Mouse (Mus musculus) hindbrain, postnatal 0 days (tissue): ENCODE results near the gene Gm20671. TPM values are rescaled to one million over a fixed set of nuclear protein-coding genes. Genes with fewer than 3 reads are reported as not detected.
"Not testable (repeated sequence)": the region's sequence is repeated elsewhere in the genome, so short reads cannot be mapped to it uniquely, and the experiment has no call there.

Experiments used
- ATAC-seq: fragments of 200-750 bp; cut with Nextera tagmentation; 2 replicates; pipeline ENCODE4 v1.8.0; 2017; ENCODE audit warnings: mild to moderate bottlenecking, moderate TSS enrichment, moderate library complexity
- DNase-seq: peaks from one replicate; pipeline ENCODE4 v3.0.0-alpha.2; 2015; ENCODE audit warnings: low spot score
- H3K27ac ChIP-seq: fragments of 300-500 bp; sonication (generic); 2 replicates; pipeline ENCODE4 v1.5.1; 2014; ENCODE audit warnings: mild to moderate bottlenecking
- H3K27me3 ChIP-seq: fragments of 300-500 bp; sonication (generic); 2 replicates; pipeline ENCODE4 v1.6.1; 2014; ENCODE audit warnings: low read length, mixed read lengths; ENCODE audit not compliant: insufficient read depth
- H3K36me3 ChIP-seq: fragments of 300-500 bp; sonication (generic); 2 replicates; pipeline ENCODE4 v1.6.1; 2014; ENCODE audit warnings: low read length, mixed read lengths; ENCODE audit not compliant: insufficient read depth
- H3K4me1 ChIP-seq: fragments of 300-500 bp; sonication (generic); 2 replicates; pipeline ENCODE4 v1.6.1; 2014; ENCODE audit warnings: antibody characterized with exemption, low read length, mixed read lengths; ENCODE audit not compliant: insufficient read depth
- H3K4me2 ChIP-seq: fragments of 300-500 bp; sonication (generic); 2 replicates; pipeline ENCODE4 v1.6.1; 2014; ENCODE audit warnings: low read depth, mild to moderate bottlenecking, low read length, moderate library complexity, mixed read lengths
- H3K4me3 ChIP-seq: fragments of 300-500 bp; sonication (generic); 2 replicates; pipeline ENCODE4 v1.5.1; 2014; ENCODE audit warnings: low read length
- H3K9ac ChIP-seq: fragments of 300-500 bp; sonication (generic); replicated peaks from 2 replicates; pipeline ENCODE4 v1.6.1; 2014; ENCODE audit warnings: mild to moderate bottlenecking, low read length, moderate library complexity, mixed read lengths
- H3K9me3 ChIP-seq: fragments of 300-500 bp; sonication (generic); 2 replicates; pipeline ENCODE4 v1.6.1; 2016; ENCODE audit warnings: low read length, mixed read lengths
- CTCF ChIP-seq: IDR thresholded peaks from 2 replicates; pipeline ENCODE4 v1.5.1; 2016; ENCODE audit warnings: antibody characterized with exemption, control low read depth, low read depth
- WGBS: fragments of 180-500 bp; shearing (Covaris S2); extraction: QIAGEN DNeasy Blood & Tissue Kit; methylation state at CpG from one replicate; pipeline ENCODE4 v1.1.7; 2014; 5-methylcytosine and 5-hydroxymethylcytosine counted together
- polyA plus RNA-seq: library from polyadenylated mRNA; unstranded; fragments of >200 nt; fragmentation: Nextera tagmentation; extraction: Ambion mirVana; gene quantifications from 2 replicates; pipeline ENCODE4 v1.2.1, GENCODE M21; 2015
- total RNA-seq: library from RNA; depleted of rRNA; stranded (reverse); fragments of >200 nt; gene quantifications from 2 replicates; pipeline ENCODE4 v1.2.3, GENCODE M21; 2014

Gm20671 gene
- total and polyA plus RNA-seq, 2 experiments from 2014 or later, result 5.6 TPM; not detected in 1

DNA sequence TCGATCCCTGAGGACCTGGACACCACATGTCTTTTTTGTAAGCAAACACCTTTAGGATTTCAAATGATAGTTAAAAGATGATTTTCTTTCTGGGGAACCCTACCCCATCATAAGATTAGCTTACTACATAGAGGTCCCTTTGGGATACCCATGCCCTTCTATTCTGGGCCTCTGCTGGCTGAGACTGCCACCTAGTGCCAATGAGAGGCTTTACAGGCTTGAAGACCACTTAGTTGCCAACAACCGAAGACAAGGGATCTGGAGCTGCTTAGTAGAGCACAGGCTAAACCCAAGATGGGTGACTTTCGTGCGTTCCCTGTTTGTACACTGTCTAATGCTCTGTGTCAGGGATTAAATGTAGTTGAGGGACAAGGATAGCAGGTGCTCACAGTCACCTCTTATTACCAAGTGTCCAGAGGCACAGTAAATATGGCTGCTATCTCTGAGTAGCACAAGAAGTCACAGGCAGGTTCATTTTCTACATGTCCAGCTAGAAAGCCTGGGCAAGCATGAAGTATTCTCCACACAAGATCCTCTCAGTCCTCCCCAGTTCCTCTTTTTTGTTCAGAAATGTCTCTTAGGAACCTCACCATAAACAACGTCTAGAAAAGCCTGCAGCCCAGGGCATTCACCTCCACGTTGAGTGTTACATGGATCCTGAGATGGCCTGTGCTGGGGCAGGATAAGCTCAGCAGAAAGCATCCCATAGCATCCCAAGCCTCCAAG lies 79.1 kb downstream of the Gm20671 start:
- Histone ChIP-seq H3K36me3 (no peaks in the 10 kb centered on the region), H3K4me2 (no peak overlapping the region), H3K27me3 (no peaks in the 10 kb centered on the region), H3K4me1 (no peaks in the 10 kb centered on the region), H3K27ac (no peak overlapping the region), H3K9me3 (no peaks in the 10 kb centered on the region), H3K4me3 (no peak overlapping the region), H3K9ac (no peak overlapping the region)
- peak; percentile 83 for TF ChIP-seq CTCF
- ATAC-seq (peak; percentile 61), DNase-seq (peak; percentile 76)
- 64% methylated on average over 6 of the region's 6 CpGs for WGBS

DNA sequence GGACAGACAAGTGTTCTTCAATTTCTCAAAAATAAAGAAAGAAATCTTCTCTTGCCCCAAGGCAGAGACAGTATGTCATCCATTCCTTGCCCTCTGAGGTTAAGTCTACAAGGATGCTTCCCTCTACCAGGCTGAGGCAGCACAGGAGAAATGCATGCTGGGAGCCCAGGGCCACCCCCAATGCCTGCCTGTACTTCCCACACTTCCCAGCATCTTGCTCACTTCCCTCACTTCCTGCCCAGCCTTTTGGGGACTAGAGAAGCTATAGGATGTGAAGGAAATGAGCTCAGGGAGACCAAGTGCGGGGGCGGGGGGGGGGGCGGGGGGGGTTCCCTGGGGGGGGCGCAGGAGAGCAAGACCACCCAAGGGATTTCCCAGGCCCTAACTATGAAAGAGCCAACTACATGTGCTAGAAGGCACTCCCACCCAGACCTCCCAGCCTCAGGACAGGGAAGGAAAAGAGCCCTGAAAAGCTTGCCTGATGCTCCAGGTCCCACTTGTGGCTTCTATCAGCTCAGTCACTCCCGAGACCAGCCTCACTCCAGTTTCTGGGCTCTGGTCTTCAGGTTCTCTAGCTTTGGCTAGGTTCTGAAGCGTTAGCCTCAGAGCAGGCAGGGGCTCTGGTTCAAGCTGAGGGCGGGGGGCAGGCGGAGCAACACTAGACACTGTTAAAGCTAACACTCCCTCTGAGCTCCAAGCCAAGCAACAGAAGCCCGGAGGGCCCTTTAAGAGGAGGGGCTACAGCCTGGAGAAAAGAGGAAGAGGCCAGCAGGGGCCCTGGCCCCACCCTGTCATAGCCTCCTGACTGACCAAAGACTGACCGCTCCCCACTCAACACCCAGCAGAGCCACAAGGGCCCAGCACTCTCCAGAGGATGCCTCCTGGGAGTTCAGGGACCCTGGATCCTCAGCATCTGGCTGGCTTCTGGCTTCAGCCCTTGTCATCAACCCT lies 80.9 kb downstream of the Gm20671 start:
- ATAC-seq, result peak; percentile 68
- H3K9me3 ChIP-seq, result no peaks in the 10 kb centered on the region
- 8% methylated on average over 10 of the region's 10 CpGs for WGBS
- H3K9ac ChIP-seq, result no peak overlapping the region
- H3K4me2 ChIP-seq, result peak overlapping the region; percentile 43
- H3K4me1 ChIP-seq, result peaks cover 6% of the 10 kb centered on the region; the same call in 1 of the 2 replicates
- H3K27me3 ChIP-seq, result no peaks in the 10 kb centered on the region
- H3K27ac ChIP-seq, result peak overlapping the region; percentile 70
- TF ChIP-seq CTCF, result peak; percentile 16; the same call in 1 of the 2 replicates
- peak overlapping the region; percentile 22 for H3K4me3 ChIP-seq
- H3K36me3 ChIP-seq, result no peaks in the 10 kb centered on the region
- peak; percentile 65 for DNase-seq

DNA sequence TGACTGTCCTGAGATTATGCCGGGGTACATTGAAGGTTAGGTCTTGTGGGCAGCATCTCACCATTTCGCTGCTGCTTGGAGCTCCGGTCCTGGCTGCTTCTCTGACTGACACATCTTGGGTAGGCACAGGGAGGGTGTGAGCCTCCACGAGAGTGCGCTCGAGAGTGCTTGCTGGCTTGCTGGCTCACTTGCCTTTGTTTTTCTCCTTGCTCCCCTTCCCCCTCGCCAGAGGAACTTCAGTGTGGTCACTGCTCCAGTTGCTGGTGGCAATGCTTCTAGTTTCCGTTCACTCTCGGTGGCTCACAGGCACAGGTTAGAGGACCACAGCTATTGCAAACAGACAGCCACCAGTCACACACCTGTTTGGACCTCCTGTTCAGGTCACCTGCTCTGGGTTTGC lies 84.8 kb downstream of the Gm20671 start:
- ATAC-seq (peak; percentile 46), DNase-seq (peak; percentile 76)
- no peak overlapping the region for H3K9ac ChIP-seq
- H3K27me3 ChIP-seq, result no peaks in the 10 kb centered on the region
- H3K4me2 ChIP-seq, result peak overlapping the region; percentile 21; the same call in 1 of the 2 replicates
- no peaks in the 10 kb centered on the region for H3K9me3 ChIP-seq
- peak; percentile 73 for TF ChIP-seq CTCF
- 34% methylated on average over 9 of the region's 9 CpGs for WGBS
- H3K36me3 ChIP-seq, result no peaks in the 10 kb centered on the region
- H3K4me3 ChIP-seq, result no peak overlapping the region
- peak overlapping the region; percentile 79 for H3K27ac ChIP-seq
- peaks cover 6% of the 10 kb centered on the region; the same call in 1 of the 2 replicates for H3K4me1 ChIP-seq

DNA sequence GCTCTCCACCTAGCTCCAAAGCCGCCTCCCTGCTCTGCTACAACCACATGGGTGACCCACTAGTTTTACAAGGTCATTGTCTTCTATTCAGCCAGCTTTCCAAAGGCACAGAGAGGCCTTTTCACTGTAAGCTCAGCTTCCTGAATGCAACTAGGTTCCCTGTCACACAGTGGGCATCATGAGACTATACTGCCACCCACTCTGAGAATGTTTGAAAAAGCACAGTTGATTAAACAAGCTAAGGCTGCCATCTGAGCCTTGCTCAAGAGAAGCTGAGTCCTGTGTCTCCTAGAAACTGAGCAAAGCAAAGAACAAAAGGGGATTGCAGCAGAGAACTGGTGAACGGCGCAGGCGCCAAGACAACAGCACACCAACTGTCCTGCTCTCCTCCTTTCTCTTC lies 85.5 kb downstream of the Gm20671 start:
- not testable (repeated sequence) for H3K4me3 ChIP-seq, H3K9ac ChIP-seq, H3K27me3 ChIP-seq, H3K36me3 ChIP-seq, H3K4me2 ChIP-seq, H3K9me3 ChIP-seq, H3K4me1 ChIP-seq
- ATAC-seq (peak; percentile 72), DNase-seq (peak; percentile 27)
- WGBS, result 45% methylated on average over 4 of the region's 4 CpGs
- peak overlapping the region; percentile 79 for H3K27ac ChIP-seq

- H3K4me2 ChIP-seq, H3K4me1 ChIP-seq, H3K9ac ChIP-seq, ATAC-seq, H3K9me3 ChIP-seq, H3K36me3 ChIP-seq, H3K4me3 ChIP-seq, H3K27me3 ChIP-seq: not testable (repeated sequence)
- DNase-seq, result peak; percentile 12
- H3K27ac ChIP-seq, result peak overlapping the region; percentile 79
- 56% methylated on average over 8 of the region's 8 CpGs for WGBS
Observed at GRCm38 (mm10) chr5:32740850-32741249, 86.1 kb downstream of the Gm20671 start.

GRCm38 (mm10) chr5:32740138-32740537 lies 86.8 kb downstream of the Gm20671 start:
- peaks cover 6% of the 10 kb centered on the region; the same call in 1 of the 2 replicates for H3K4me1 ChIP-seq
- H3K9ac ChIP-seq, result no peak overlapping the region
- H3K27me3 ChIP-seq, result no peaks in the 10 kb centered on the region
- H3K4me2 ChIP-seq, result no peak overlapping the region
- H3K9me3 ChIP-seq, result no peaks in the 10 kb centered on the region
- ATAC-seq (no peak), DNase-seq (no peak)
- TF ChIP-seq CTCF, result no peak
- no peak overlapping the region for H3K4me3 ChIP-seq
- peaks cover 5% of the 10 kb centered on the region; the same call in 1 of the 2 replicates for H3K36me3 ChIP-seq
- WGBS, result 91% methylated on average over 3 of the region's 3 CpGs
- peak overlapping the region; percentile 79 for H3K27ac ChIP-seq

DNA sequence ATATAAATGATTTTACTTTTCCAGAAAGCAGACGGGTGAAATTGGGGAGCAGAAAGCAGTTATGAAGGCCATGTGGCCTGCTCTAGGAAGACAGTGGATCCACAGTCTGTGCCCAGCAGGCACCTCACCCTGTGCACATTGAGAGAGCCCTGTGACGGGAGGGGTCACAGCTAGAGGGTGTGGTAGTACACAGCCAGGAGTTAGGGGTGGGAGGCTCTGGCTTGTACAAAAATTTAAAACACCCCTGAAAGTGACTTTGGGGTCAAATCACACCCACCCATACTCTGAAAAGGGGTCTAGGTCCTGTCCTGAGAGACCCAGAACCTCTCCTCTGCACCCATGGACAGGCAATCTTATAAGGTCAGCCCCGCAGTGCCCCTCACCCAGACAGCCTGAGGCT lies 90.1 kb downstream of the Gm20671 start:
- not testable (repeated sequence) for H3K27ac ChIP-seq, DNase-seq, H3K4me2 ChIP-seq, H3K27me3 ChIP-seq, H3K4me1 ChIP-seq, H3K9ac ChIP-seq, H3K36me3 ChIP-seq, H3K9me3 ChIP-seq, ATAC-seq, H3K4me3 ChIP-seq
- 88% methylated on average over 3 of the region's 3 CpGs for WGBS
